Comparison of ENCODE assay signal across 34 mouse cellular contexts in genomic region chr14:31620591-31621223, GRCm38 (mm10). TPM values are rescaled to one million over a fixed set of nuclear protein-coding genes. Genes with fewer than 3 reads are reported as not detected.
A peak's percentile ranks its signal among the peaks of the same experiment; 100 is the strongest.
DNase-seq lines count a peak whose midpoint lies in the region; ATAC-seq and TF ChIP-seq lines count a peak whose summit lies in the region.
"Had no signal": no experiment of that assay in that cellular context is flagged by ENCODE, and none has a peak within 500 bp of the region (broad histone marks: within the 10 kb centered on the region; RNA-seq: fewer than 3 reads in every experiment).

No protein-coding gene starts in this region.

- no peak for TF ChIP-seq POLR2A in heart, adult 2 months (IDR thresholded peaks at IDR 0.05; ENCODE audit: insufficient read depth, low read depth, low read length)

- intact Hi-C loops in heart, adult 2 months (cut with DNase I), result no loop called here

- DNase-seq in forebrain, embryonic 14.5 days (ENCODE audit: low spot score), result peak; percentile 14
- no peak for DNase-seq in heart, adult 2 months
- peak; percentile 45 for DNase-seq in lung, embryonic 14.5 days
- no peak for DNase-seq in lung, postnatal 14 days
- peak; percentile 42 for DNase-seq in brain, adult 2 months (ENCODE audit: low read depth, low spot score)
- DNase-seq in layer of hippocampus, adult 8-10 months (ENCODE audit: low spot score in 2 of 2), result no peak
- DNase-seq: adrenal gland, postnatal 10 days; adrenal gland, postnatal 36 days; B cell, adult 2 months; cerebellum, adult 11-12 months; cerebellum, adult 8-10 months; cerebellum, postnatal 10 days; cerebellum, postnatal 36 days; embryo, embryonic 11 days; gastrocnemius, postnatal 25 days; heart, postnatal 10 days; heart, postnatal 36 days; kidney, adult 11 months had no signal

- no peaks in the 10 kb centered on the region for H3K79me2 ChIP-seq in heart, adult 2 months (replicated peaks; ENCODE audit: control insufficient read depth, insufficient read depth, low read length)

- H3K27me3 ChIP-seq in forebrain, embryonic 14.5 days (replicated peaks; ENCODE audit: control insufficient read depth, insufficient read depth, low read length), result no peaks in the 10 kb centered on the region
- H3K27me3 ChIP-seq in forebrain, embryonic 13.5 days, result no peaks in the 10 kb centered on the region
- H3K27me3 ChIP-seq in heart, embryonic 15.5 days, result no peaks in the 10 kb centered on the region
- no peaks in the 10 kb centered on the region for H3K27me3 ChIP-seq in heart, adult 2 months (ENCODE audit: control insufficient read depth, insufficient read depth, low read length)
- no peaks in the 10 kb centered on the region for H3K27me3 ChIP-seq in lung, embryonic 14.5 days (ENCODE audit: insufficient read depth, low read length)
- H3K27me3 ChIP-seq: CH12.LX; embryonic facial prominence, embryonic 15.5 days; heart, embryonic 12.5 days; hindbrain, embryonic 13.5 days; intestine, embryonic 15.5 days; Patski had no signal

- no peak overlapping the region for H3K4me2 ChIP-seq in forebrain, embryonic 14.5 days (ENCODE audit: low read length)
- no peak overlapping the region for H3K4me2 ChIP-seq in forebrain, embryonic 13.5 days
- H3K4me2 ChIP-seq in heart, embryonic 15.5 days, result no peak overlapping the region; the same call in 1 of the 2 replicates
- no peak overlapping the region for H3K4me2 ChIP-seq in lung, embryonic 14.5 days
- H3K4me2 ChIP-seq: embryonic facial prominence, embryonic 15.5 days; heart, embryonic 12.5 days; hindbrain, embryonic 13.5 days; intestine, embryonic 15.5 days had no signal

- H3K9me3 ChIP-seq in forebrain, embryonic 14.5 days (replicated peaks; ENCODE audit: control insufficient read depth, low read length), result no peaks in the 10 kb centered on the region
- H3K9me3 ChIP-seq in forebrain, embryonic 13.5 days (replicated peaks), result no peaks in the 10 kb centered on the region
- no peaks in the 10 kb centered on the region for H3K9me3 ChIP-seq in heart, embryonic 15.5 days (replicated peaks)
- no peaks in the 10 kb centered on the region for H3K9me3 ChIP-seq in lung, embryonic 14.5 days (ENCODE audit: low read depth, low read length)
- H3K9me3 ChIP-seq: embryonic facial prominence, embryonic 15.5 days; G1E; heart, embryonic 12.5 days; hindbrain, embryonic 10.5 days; hindbrain, embryonic 13.5 days; intestine, embryonic 15.5 days had no signal

- H3K4me1 ChIP-seq in forebrain, embryonic 14.5 days (ENCODE audit: control insufficient read depth, insufficient read depth, low read length), result peaks cover 2% of the 10 kb centered on the region; the same call in 1 of the 2 replicates
- H3K4me1 ChIP-seq in forebrain, embryonic 13.5 days, result no peaks in the 10 kb centered on the region
- peaks cover 3% of the 10 kb centered on the region; the same call in 1 of the 2 replicates for H3K4me1 ChIP-seq in heart, embryonic 15.5 days (replicated peaks)
- H3K4me1 ChIP-seq in heart, adult 2 months (ENCODE audit: control insufficient read depth, insufficient read depth, low read length), result no peaks in the 10 kb centered on the region
- H3K4me1 ChIP-seq in lung, embryonic 14.5 days (ENCODE audit: insufficient read depth), result no peaks in the 10 kb centered on the region
- H3K4me1 ChIP-seq: embryonic facial prominence, embryonic 15.5 days; heart, embryonic 12.5 days; hindbrain, embryonic 10.5 days; hindbrain, embryonic 13.5 days; intestine, embryonic 15.5 days had no signal

- 33% methylated on average over 9 of the region's 9 CpGs for WGBS in forebrain, embryonic 14.5 days
- WGBS in forebrain, embryonic 13.5 days, result 41% methylated on average over 9 of the region's 9 CpGs
- WGBS in heart, embryonic 15.5 days, result 54% methylated on average over 9 of the region's 9 CpGs
- WGBS in heart, adult 2 months, result 77% methylated on average over 9 of the region's 9 CpGs
- 63% methylated on average over 9 of the region's 9 CpGs for WGBS in lung, embryonic 14.5 days

- no peak overlapping the region for H3K9ac ChIP-seq in forebrain, embryonic 14.5 days (ENCODE audit: low read length)
- H3K9ac ChIP-seq in forebrain, embryonic 13.5 days, result no peak overlapping the region
- no peak overlapping the region for H3K9ac ChIP-seq in heart, embryonic 15.5 days
- H3K9ac ChIP-seq in heart, adult 2 months (ENCODE audit: low read depth, low read length), result no peak overlapping the region
- no peak overlapping the region for H3K9ac ChIP-seq in lung, embryonic 14.5 days
- H3K9ac ChIP-seq: embryonic facial prominence, embryonic 15.5 days; heart, embryonic 12.5 days; hindbrain, embryonic 13.5 days; intestine, embryonic 15.5 days had no signal

- H3K4me3 ChIP-seq in forebrain, embryonic 14.5 days (ENCODE audit: low read depth, low read length), result no peak overlapping the region
- H3K4me3 ChIP-seq in forebrain, embryonic 13.5 days, result no peak overlapping the region
- H3K4me3 ChIP-seq in heart, embryonic 15.5 days, result no peak overlapping the region
- H3K4me3 ChIP-seq in heart, adult 2 months, result no peak overlapping the region
- H3K4me3 ChIP-seq in lung, embryonic 14.5 days (ENCODE audit: low read depth, low read length), result no peak overlapping the region
- H3K4me3 ChIP-seq: embryonic facial prominence, embryonic 15.5 days; heart, embryonic 12.5 days; hindbrain, embryonic 10.5 days; hindbrain, embryonic 13.5 days; intestine, embryonic 15.5 days had no signal

- no peak for TF ChIP-seq CTCF in heart, adult 2 months (IDR thresholded peaks at IDR 0.05)
- no peak for TF ChIP-seq CTCF in lung, embryonic 14.5 days (IDR thresholded peaks at IDR 0.05; ENCODE audit: low read depth)

- no peaks in the 10 kb centered on the region for H3K36me3 ChIP-seq in forebrain, embryonic 14.5 days (ENCODE audit: control insufficient read depth, insufficient read depth, low read length)
- no peaks in the 10 kb centered on the region for H3K36me3 ChIP-seq in forebrain, embryonic 13.5 days (ENCODE audit: poor library complexity, severe bottlenecking)
- no peaks in the 10 kb centered on the region for H3K36me3 ChIP-seq in heart, embryonic 15.5 days
- no peaks in the 10 kb centered on the region for H3K36me3 ChIP-seq in heart, adult 2 months (ENCODE audit: control insufficient read depth, insufficient read depth, low read length)
- H3K36me3 ChIP-seq in lung, embryonic 14.5 days (ENCODE audit: insufficient read depth), result no peaks in the 10 kb centered on the region
- H3K36me3 ChIP-seq: hindbrain, embryonic 10.5 days; hindbrain, embryonic 13.5 days; intestine, embryonic 15.5 days had no signal

- no peak for TF ChIP-seq EP300 in heart, adult 2 months (IDR thresholded peaks at IDR 0.05; ENCODE audit: insufficient read depth, low read depth, low read length)

- H3K27ac ChIP-seq in forebrain, embryonic 14.5 days (ENCODE audit: low read depth, low read length), result no peak overlapping the region
- H3K27ac ChIP-seq in forebrain, embryonic 13.5 days, result no peak overlapping the region
- peak overlapping the region; percentile 41; the same call in 1 of the 2 replicates for H3K27ac ChIP-seq in heart, embryonic 15.5 days
- no peak overlapping the region for H3K27ac ChIP-seq in heart, adult 2 months
- no peak overlapping the region for H3K27ac ChIP-seq in lung, embryonic 14.5 days (ENCODE audit: low read depth)
- H3K27ac ChIP-seq: embryonic facial prominence, embryonic 15.5 days; hindbrain, embryonic 10.5 days; hindbrain, embryonic 13.5 days; intestine, embryonic 15.5 days had no signal

- ATAC-seq in forebrain, embryonic 14.5 days, result no peak
- ATAC-seq in forebrain, embryonic 13.5 days, result no peak
- ATAC-seq in heart, embryonic 15.5 days (replicated peaks; ENCODE audit: insufficient number of reproducible peaks, insufficient read depth, low FRiP score, low read depth), result no peak
- no peak for ATAC-seq in lung, embryonic 14.5 days (ENCODE audit: insufficient read depth)
- ATAC-seq: hindbrain, embryonic 16.5 days; intestine, embryonic 15.5 days; Patski had no signal

RNA-seq across cellular contexts. Expression of gene Gm49387, which starts 20.0 kb away (rescaled TPM):
- polyA plus RNA-seq in forebrain, embryonic 14.5 days (2014; fragmentation: Nextera tagmentation; extraction: Ambion mirVana), result not detected in 2 replicates
- polyA plus RNA-seq in forebrain, embryonic 13.5 days (2015; fragmentation: Nextera tagmentation; extraction: Ambion mirVana), result not detected in 2 replicates
- 2.6 TPM in 2 replicates for polyA plus RNA-seq in heart, embryonic 15.5 days (2015; fragmentation: Nextera tagmentation; extraction: Ambion mirVana)
- under 1 TPM; 0.66 to 0.86 TPM for total RNA-seq in heart, adult 2 months (2021)
- polyA plus RNA-seq in heart, adult 2 months (2012; rRNA removed), result 2.4 TPM in 1 of 2 replicates, not detected in the other
- 0.18 TPM in 1 of 2 replicates, not detected in the other for polyA plus RNA-seq in lung, embryonic 14.5 days (2014; fragmentation: Nextera tagmentation; extraction: Ambion mirVana)
- total RNA-seq in layer of hippocampus, adult 8-10 months (2022), result not detected
- total RNA-seq: adrenal gland, adult 18-20 months; adrenal gland, postnatal 36 days; CH12.LX; G1E; gastrocnemius, adult 8-10 months had no signal
- polyA plus RNA-seq: cortical plate, adult 2 months; forebrain, embryonic 11.5 days; G1E; gonadal fat pad, adult 2 months had no signal

RNA-seq across cellular contexts. Expression of gene Btd, which starts 20.1 kb away (rescaled TPM):
- 17.3 and 19.0 TPM in 2 replicates for polyA plus RNA-seq in forebrain, embryonic 14.5 days (2014; fragmentation: Nextera tagmentation; extraction: Ambion mirVana)
- 12.5 and 12.7 TPM in 2 replicates for polyA plus RNA-seq in forebrain, embryonic 13.5 days (2015; fragmentation: Nextera tagmentation; extraction: Ambion mirVana)
- polyA plus RNA-seq in heart, embryonic 15.5 days (2015; fragmentation: Nextera tagmentation; extraction: Ambion mirVana), result 20.4 and 23.5 TPM in 2 replicates
- total RNA-seq in heart, adult 2 months (2021), result 10 to 100 TPM; 10.7 to 10.8 TPM
- polyA plus RNA-seq in heart, adult 2 months (2012; rRNA removed), result 19.1 and 29.1 TPM in 2 replicates
- 23.1 and 28.9 TPM in 2 replicates for polyA plus RNA-seq in lung, embryonic 14.5 days (2014; fragmentation: Nextera tagmentation; extraction: Ambion mirVana)
- 10 to 100 TPM in 3 of 4 experiments, 1 to 10 TPM in 1; 9.0 to 12.5 (median 11.0) TPM for total RNA-seq in layer of hippocampus, adult 8-10 months (2022)

RNA-seq across cellular contexts. Expression of gene Hacl1, which starts 20.4 kb away (rescaled TPM):
- polyA plus RNA-seq in forebrain, embryonic 14.5 days (2014; fragmentation: Nextera tagmentation; extraction: Ambion mirVana), result 10.2 and 13.0 TPM in 2 replicates
- polyA plus RNA-seq in forebrain, embryonic 13.5 days (2015; fragmentation: Nextera tagmentation; extraction: Ambion mirVana), result 7.7 and 8.9 TPM in 2 replicates
- polyA plus RNA-seq in heart, embryonic 15.5 days (2015; fragmentation: Nextera tagmentation; extraction: Ambion mirVana), result 9.7 and 11.6 TPM in 2 replicates
- total RNA-seq in heart, adult 2 months (2021), result 10 to 100 TPM in 1 of 2 experiments, 1 to 10 TPM in 1; 8.2 to 10.1 TPM
- polyA plus RNA-seq in heart, adult 2 months (2012; rRNA removed), result 10.5 and 11.2 TPM in 2 replicates
- 9.3 and 10.4 TPM in 2 replicates for polyA plus RNA-seq in lung, embryonic 14.5 days (2014; fragmentation: Nextera tagmentation; extraction: Ambion mirVana)
- total RNA-seq in layer of hippocampus, adult 8-10 months (2022), result 10 to 100 TPM in 1 of 4 experiments, 1 to 10 TPM in 3; 7.3 to 10.9 (median 9.1) TPM

RNA-seq across cellular contexts. Expression of gene Colq, which starts 29.6 kb away (rescaled TPM):
- polyA plus RNA-seq in forebrain, embryonic 14.5 days (2014; fragmentation: Nextera tagmentation; extraction: Ambion mirVana), result 0.08 TPM in 1 of 2 replicates, not detected in the other
- polyA plus RNA-seq in forebrain, embryonic 13.5 days (2015; fragmentation: Nextera tagmentation; extraction: Ambion mirVana), result not detected in 2 replicates
- polyA plus RNA-seq in heart, embryonic 15.5 days (2015; fragmentation: Nextera tagmentation; extraction: Ambion mirVana), result 11.1 and 13.5 TPM in 2 replicates
- 10 to 100 TPM; 10.0 to 11.3 TPM for total RNA-seq in heart, adult 2 months (2021)
- polyA plus RNA-seq in heart, adult 2 months (2012; rRNA removed), result 12.6 and 14.7 TPM in 2 replicates
- 0.14 and 0.43 TPM in 2 replicates for polyA plus RNA-seq in lung, embryonic 14.5 days (2014; fragmentation: Nextera tagmentation; extraction: Ambion mirVana)
- under 1 TPM; 0.18 to 0.37 (median 0.22) TPM for total RNA-seq in layer of hippocampus, adult 8-10 months (2022)
- total RNA-seq: adrenal gland, adult 18-20 months; adrenal gland, postnatal 36 days had no signal
- polyA plus RNA-seq: forebrain, embryonic 11.5 days; G1E; Patski had no signal

Comparison
In these comparisons a context has a peak if more than half of its experiments do, and no peak if none do; other contexts are left out.
1. DNase-seq: peak in forebrain, embryonic 14.5 days (single experiment), lung, embryonic 14.5 days (single experiment) and brain, adult 2 months (single experiment); none in heart, adult 2 months (0 of 2), lung, postnatal 14 days (single experiment) and layer of hippocampus, adult 8-10 months (0 of 2).